Mouse (Mus musculus) megakaryocyte, embryonic 14.5 days (primary cell): Measurements from ENCODE around the gene Samsn1.

Experiments used
- FLI1 ChIP-seq: IDR thresholded peaks from 2 replicates; pipeline ENCODE4 v1.6.1; 2012; ENCODE audit warnings: low read length, inconsistent platforms, mixed read lengths
- GATA1 ChIP-seq: IDR thresholded peaks from 3 replicates; pipeline ENCODE4 v1.6.1; 2012; ENCODE audit warnings: mixed read lengths, low read length, inconsistent platforms, borderline replicate concordance

DNA sequence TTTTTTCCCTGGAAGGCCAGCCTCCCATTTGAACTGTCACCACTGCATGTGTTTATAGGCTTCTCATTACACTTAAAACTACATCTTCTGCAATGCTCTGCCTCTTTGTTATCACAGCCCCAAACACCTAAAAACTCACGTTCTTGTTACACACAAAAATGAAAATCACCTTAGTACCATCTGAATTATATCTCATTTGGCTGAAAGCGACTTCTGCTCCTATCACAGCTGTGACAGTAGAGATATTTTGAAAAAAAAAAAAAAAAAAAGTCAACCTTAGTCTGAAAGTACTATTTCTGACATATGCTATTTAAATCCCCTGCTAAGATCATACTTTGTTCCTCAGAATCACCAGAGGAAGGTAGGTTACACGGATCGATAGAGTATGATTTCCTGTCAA is 102.8 kb downstream of the Samsn1 start:
- no peak for TF ChIP-seq GATA1
- no peak for TF ChIP-seq FLI1
